Mouse (Mus musculus): ENCODE measurements at regions not wholly inside any gene's neighbourhood (a gene's known extent, or its start where the extent isn't known, plus 50 kb on each side); places are given as distances from the start of the nearest gene placed in this dataset.
"Not testable (repeated sequence)": the region's sequence is repeated elsewhere in the genome, so short reads cannot be mapped to it uniquely, and the experiment has no call there.

DNA sequence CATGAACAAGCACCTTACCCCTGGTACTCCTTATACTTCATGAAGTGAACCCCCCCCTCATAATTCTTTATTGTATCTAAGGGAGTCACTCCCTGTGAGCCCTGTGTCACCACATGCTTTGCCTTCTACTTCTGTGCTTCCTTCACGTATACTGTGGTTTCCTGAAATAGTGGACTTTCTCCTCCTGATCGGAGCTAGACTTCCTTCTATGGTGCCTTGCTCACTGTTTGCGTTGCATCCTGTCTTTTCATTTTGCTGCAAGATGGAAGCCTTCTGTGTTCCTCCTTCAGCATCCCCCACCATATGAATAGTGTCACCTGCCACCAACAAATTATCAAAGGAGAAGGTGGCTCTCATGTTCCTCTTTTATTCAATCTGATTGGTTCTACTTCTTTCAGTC is 391.1 kb downstream of the 1190002N15Rik start:
- 93% methylated on average over 3 of the region's 3 CpGs for WGBS
- no peaks in the 10 kb centered on the region for H3K9me3 ChIP-seq
- no peaks in the 10 kb centered on the region for H3K36me3 ChIP-seq (replicated peaks)
- no peak for DNase-seq (ENCODE audit: low spot score)
- no peak overlapping the region for H3K4me3 ChIP-seq
- H3K27me3 ChIP-seq (replicated peaks; ENCODE audit: low read depth, poor library complexity, severe bottlenecking): no peaks in the 10 kb centered on the region
- no peak overlapping the region for H3K27ac ChIP-seq (replicated peaks)
- H3K4me1 ChIP-seq: no peaks in the 10 kb centered on the region

DNA sequence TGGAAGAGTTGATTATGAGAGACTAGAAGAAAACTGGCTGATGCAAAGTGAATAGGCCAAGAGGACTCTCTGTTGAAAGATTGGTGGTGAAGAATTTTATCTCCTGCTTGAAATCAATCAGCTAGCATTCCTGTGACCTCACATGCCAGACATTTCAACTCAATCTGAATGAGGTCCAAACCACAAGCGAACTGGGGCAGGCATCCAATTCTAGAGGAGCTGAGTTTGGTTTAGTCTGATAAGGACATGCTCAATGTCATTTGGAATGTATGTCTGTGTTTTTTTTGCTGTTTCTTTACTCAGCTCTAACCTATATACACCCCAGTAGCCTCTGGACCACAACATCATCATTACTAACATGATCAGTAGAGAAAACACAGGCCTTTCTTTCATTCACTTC is 401.4 kb downstream of the 1190002N15Rik start:
- Histone ChIP-seq H3K4me3 (no peak overlapping the region), H3K9me3 (no peaks in the 10 kb centered on the region), H3K4me1 (no peaks in the 10 kb centered on the region), H3K27ac (replicated peaks) (no peak overlapping the region), H3K27me3 (replicated peaks; ENCODE audit: low read depth, poor library complexity, severe bottlenecking) (no peaks in the 10 kb centered on the region), H3K36me3 (replicated peaks) (no peaks in the 10 kb centered on the region)
- WGBS: 83% methylated on average over 1 of the region's 1 CpGs
- no peak for DNase-seq (ENCODE audit: low spot score)

DNA sequence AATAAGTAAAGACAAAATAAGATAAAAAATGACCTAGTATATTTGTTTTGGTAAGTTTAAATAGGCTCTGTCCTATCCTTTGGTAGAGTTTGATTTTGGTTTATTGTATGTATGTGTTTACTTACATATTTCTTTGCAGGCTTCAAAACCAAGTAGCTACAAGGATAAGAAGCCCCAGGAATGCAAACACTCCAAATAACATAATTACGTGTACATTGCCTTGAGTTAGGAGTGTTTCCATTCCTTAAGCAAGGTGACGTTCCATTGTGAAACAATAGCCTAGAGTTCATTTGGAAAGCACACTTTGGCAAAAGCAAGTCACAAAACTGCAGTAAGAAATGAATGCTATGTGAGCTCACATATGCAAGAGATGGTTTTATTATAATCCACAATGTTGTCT is 404.2 kb downstream of the 1190002N15Rik start:
- 78% methylated on average over 2 of the region's 2 CpGs for WGBS

DNA sequence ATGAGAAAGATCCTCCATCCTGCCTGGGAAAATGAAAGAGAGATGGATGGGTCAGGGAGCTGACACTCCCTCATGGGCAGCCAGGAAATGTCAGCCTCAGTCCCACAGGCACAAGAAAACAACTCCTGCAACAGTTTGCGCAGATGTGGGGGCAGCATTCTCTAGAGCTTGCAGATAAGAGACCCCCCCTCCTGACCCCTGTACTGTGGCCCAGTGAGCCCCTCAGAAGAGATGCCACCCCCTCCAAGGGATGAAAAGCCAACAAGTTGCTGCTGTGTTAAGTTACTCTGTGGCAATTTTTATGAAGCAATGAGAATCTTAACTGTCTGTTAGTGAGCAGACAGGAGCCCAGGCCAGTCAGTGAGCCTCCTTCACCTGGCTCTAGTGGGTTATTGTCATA is 406.5 kb downstream of the 1190002N15Rik start:
- H3K27me3 ChIP-seq (replicated peaks; ENCODE audit: low read depth, poor library complexity, severe bottlenecking): no peaks in the 10 kb centered on the region
- WGBS: 85% methylated on average over 1 of the region's 1 CpGs
- H3K27ac ChIP-seq (replicated peaks): no peak overlapping the region
- no peak for DNase-seq (ENCODE audit: low spot score)
- H3K36me3 ChIP-seq (replicated peaks): no peaks in the 10 kb centered on the region
- no peaks in the 10 kb centered on the region for H3K9me3 ChIP-seq
- H3K4me3 ChIP-seq: no peak overlapping the region
- no peaks in the 10 kb centered on the region for H3K4me1 ChIP-seq

More for the DNA sequence above, 404.2 kb downstream of the 1190002N15Rik start:
- H3K4me3 ChIP-seq: no peak overlapping the region
- no peaks in the 10 kb centered on the region for H3K36me3 ChIP-seq (replicated peaks)
- DNase-seq (ENCODE audit: low spot score): no peak
- H3K27ac ChIP-seq (replicated peaks): no peak overlapping the region
- no peaks in the 10 kb centered on the region for H3K4me1 ChIP-seq
- no peaks in the 10 kb centered on the region for H3K27me3 ChIP-seq (replicated peaks; ENCODE audit: low read depth, poor library complexity, severe bottlenecking)
- no peaks in the 10 kb centered on the region for H3K9me3 ChIP-seq

DNA sequence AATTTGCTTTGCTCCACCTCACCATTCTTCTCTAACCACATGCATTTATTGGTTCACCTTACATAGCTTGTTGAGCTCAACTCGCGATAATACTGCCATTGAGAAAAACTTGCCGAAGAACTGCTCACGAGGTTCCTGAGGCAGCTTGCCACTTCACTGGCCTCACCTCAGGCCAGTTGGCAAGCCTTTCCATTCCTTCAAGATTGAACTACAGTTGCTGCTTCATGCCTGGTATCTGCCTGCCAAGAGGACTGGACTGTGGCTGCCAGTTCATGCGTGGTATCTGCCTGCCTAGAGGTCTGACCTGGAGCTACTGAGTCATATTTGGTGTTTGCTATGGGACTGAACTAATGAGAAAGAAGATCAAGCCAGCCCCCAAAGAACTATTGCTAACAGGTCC is 420.9 kb downstream of the 1190002N15Rik start:
- DNase-seq (ENCODE audit: low spot score): no peak
- Histone ChIP-seq H3K4me3 (no peak overlapping the region), H3K36me3 (replicated peaks) (no peaks in the 10 kb centered on the region), H3K9me3 (no peaks in the 10 kb centered on the region), H3K27me3 (replicated peaks; ENCODE audit: low read depth, poor library complexity, severe bottlenecking) (no peaks in the 10 kb centered on the region), H3K4me1 (no peaks in the 10 kb centered on the region), H3K27ac (replicated peaks) (no peak overlapping the region)
- 92% methylated on average over 5 of the region's 5 CpGs for WGBS

DNA sequence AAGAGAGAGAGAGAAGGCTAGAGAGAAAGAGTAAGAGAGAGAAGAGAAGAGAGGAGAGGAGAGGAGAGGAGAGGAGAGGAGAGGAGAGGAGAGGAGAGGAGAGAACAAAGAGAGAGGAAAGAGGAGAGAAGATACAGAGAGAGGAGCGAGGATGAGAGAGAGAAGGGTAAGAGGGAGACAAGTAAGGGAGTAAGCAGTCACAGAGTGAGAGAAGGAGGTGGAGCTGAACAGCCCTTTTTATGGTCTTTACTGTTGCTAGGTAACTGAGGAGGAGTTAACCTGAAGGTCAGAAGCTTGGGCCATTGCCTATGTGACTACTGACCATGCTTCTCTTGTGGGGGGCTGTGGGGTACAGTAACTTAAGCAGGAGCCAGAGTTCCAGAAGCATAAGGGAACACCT is 430.2 kb downstream of the 1190002N15Rik start:
- not testable (repeated sequence) for DNase-seq (ENCODE audit: low spot score); H3K4me1 ChIP-seq; H3K9me3 ChIP-seq; H3K27me3 ChIP-seq (replicated peaks; ENCODE audit: low read depth, poor library complexity, severe bottlenecking); H3K36me3 ChIP-seq (replicated peaks); H3K27ac ChIP-seq (replicated peaks); H3K4me3 ChIP-seq
- WGBS: 60% methylated on average over 1 of the region's 1 CpGs

DNA sequence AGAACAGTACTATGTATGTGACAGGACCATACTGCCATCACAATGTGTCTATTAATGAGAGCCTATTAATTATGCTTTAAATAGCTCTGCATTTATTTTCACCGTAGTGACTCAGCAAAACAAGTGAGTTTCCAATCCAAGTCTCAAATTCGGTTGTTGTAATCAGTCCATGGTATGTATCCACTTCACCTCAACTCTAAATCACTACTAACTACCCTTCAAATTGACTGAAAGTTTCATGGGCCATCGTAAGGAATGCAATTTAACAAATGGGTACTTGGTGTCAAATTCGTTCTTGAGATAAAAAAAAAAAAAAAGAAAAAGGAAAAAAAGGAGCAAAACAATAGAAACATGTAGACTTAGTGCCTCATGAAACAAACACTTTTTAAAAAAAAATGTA is 433.2 kb downstream of the 1190002N15Rik start:
- Histone ChIP-seq H3K36me3 (replicated peaks) (no peaks in the 10 kb centered on the region), H3K4me1 (no peaks in the 10 kb centered on the region), H3K27me3 (replicated peaks; ENCODE audit: low read depth, poor library complexity, severe bottlenecking) (no peaks in the 10 kb centered on the region), H3K9me3 (no peaks in the 10 kb centered on the region), H3K27ac (replicated peaks) (no peak overlapping the region), H3K4me3 (no peak overlapping the region)
- DNase-seq (ENCODE audit: low spot score): no peak
- 87% methylated on average over 4 of the region's 4 CpGs for WGBS

DNA sequence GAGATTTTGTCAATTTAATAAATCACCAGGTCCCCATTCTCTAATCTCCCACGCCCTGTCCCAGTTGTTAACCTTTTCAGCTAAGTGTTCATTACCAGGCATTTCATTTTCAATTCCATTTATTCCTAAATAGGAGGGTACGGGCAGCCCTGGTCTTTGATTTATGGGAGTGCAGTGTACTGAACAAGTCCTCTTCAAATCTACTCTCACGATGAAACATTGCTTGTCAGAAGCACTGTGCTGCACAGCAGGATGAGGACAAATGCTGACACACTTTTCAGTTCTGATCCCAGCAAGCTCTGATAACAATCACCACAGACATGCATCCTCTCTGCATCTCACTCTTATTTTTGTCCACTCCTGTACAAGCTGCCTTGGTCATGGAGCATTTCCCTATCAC is 435.9 kb downstream of the 1190002N15Rik start:
- WGBS: 80% methylated on average over 3 of the region's 3 CpGs
- H3K4me1 ChIP-seq: no peaks in the 10 kb centered on the region
- no peaks in the 10 kb centered on the region for H3K9me3 ChIP-seq
- no peaks in the 10 kb centered on the region for H3K36me3 ChIP-seq (replicated peaks)
- no peak for DNase-seq (ENCODE audit: low spot score)
- H3K4me3 ChIP-seq: no peak overlapping the region
- H3K27ac ChIP-seq (replicated peaks): no peak overlapping the region
- no peaks in the 10 kb centered on the region for H3K27me3 ChIP-seq (replicated peaks; ENCODE audit: low read depth, poor library complexity, severe bottlenecking)

DNA sequence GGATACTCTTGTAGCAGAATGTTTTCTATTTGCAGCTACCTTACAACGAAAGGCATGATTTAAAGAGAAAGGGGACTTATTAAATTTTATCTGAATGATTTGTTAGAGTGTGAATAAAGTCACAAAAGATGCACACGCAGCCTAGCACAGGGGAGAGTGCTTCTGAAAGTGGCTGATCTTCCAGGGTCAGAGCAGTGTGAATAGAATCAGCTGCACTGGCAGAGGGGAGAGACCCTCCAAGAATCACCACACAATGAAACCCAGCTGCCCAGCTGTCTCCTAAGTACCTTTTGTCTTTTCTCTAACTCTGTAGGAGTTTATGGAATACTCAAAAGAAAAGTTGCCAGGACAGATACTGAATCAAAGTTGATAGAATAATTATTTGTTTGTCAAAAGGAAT is 443.1 kb downstream of the 1190002N15Rik start:
- no peaks in the 10 kb centered on the region for H3K4me1 ChIP-seq
- no peak for DNase-seq (ENCODE audit: low spot score)
- H3K27ac ChIP-seq (replicated peaks): no peak overlapping the region
- H3K9me3 ChIP-seq: no peaks in the 10 kb centered on the region
- no peaks in the 10 kb centered on the region for H3K36me3 ChIP-seq (replicated peaks)
- no peak overlapping the region for H3K4me3 ChIP-seq
- WGBS: 58% methylated on average over 2 of the region's 2 CpGs
- no peaks in the 10 kb centered on the region for H3K27me3 ChIP-seq (replicated peaks; ENCODE audit: low read depth, poor library complexity, severe bottlenecking)

DNA sequence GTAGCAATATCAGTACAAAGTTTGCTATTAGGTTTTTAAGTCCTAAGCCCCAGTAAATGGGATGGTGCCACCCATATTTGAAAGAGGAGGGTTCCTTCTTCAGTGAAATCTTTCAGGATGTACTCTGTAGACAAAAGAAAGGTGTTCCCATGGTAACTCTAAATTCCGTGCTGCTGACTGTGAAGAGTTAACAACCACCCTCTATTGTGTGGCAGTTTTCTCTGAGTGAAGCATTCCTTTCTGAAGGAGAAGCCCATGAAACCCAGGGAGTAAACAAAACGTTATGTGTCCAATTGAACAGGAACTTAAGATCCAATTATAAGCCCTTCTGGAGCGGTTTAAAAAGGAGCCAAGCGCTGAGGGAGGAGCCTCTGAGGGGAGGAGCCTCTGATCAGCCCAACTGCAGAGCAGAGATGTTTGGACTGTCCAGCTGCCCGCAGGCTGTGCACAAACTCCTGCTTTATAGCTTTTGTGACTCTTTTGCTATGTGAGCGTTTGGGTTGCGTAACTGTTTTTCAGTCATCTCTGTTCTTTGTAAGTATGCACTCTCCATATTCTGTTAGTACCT is 446.1 kb downstream of the 1190002N15Rik start:
- Histone ChIP-seq H3K36me3 (replicated peaks) (no peaks in the 10 kb centered on the region), H3K4me1 (no peaks in the 10 kb centered on the region), H3K27ac (replicated peaks) (no peak overlapping the region), H3K9me3 (no peaks in the 10 kb centered on the region), H3K27me3 (replicated peaks; ENCODE audit: low read depth, poor library complexity, severe bottlenecking) (no peaks in the 10 kb centered on the region), H3K4me3 (no peak overlapping the region)
- DNase-seq (ENCODE audit: low spot score): peak; percentile 19
- 52% methylated on average over 7 of the region's 7 CpGs for WGBS

DNA sequence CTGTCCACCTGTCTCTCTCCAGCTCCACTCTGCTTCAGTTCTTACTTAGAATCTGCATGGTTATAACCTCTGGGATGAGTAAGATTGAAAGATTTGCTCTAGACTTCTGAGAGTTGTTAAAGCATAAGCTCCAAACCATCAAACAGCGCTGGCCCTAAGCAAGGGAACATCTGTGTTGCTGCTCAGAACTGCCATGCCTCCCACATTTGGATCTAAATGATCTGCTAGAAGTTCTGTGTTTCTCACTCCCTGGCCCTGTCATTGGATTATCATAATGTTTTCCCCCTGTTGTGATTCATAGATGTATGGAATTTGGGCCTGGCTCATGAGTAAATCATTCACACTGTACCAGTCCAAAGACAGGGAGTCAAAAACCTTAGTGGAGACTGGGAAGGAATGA is 448.1 kb downstream of the 1190002N15Rik start:
- no peak overlapping the region for H3K4me3 ChIP-seq
- WGBS: 86% methylated on average over 1 of the region's 1 CpGs
- H3K27ac ChIP-seq (replicated peaks): no peak overlapping the region

DNA sequence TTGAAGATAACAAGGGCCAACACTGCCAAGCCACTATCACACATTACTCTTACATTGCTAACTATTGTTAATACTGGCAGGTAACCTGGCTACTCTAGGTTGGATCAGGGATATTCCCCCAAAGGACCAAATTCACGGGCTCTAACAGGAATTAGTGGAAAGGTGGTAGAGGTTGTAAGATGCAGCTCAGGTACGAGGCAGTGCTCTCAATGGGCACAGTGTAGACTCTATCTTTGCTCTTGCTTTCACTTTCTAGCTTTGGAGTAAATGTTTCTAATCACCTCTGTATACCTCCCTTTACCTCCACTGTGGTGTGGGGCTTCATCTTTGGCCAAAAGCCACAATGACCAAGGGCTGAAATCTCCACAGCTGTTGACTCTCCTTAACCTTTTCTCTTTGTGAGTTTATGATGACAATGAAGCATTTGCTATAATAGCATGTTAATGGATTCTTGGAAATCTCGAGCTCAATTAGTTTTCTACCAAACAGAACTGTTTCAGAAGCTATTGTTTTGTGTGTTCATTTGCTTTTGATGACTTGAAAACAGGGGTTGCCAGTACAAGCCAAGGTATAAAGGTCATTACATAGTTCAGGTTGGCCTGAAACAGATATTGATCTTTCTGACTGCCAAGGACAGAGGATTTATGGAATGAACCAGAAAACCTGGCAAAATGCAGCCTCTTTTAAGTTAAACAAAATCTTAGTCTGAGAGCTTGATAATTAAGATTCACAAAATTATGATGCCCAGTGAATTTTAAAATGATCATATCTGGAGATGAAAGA is 454.1 kb downstream of the 1190002N15Rik start:
- Histone ChIP-seq H3K4me1 (no peaks in the 10 kb centered on the region), H3K27ac (replicated peaks) (no peak overlapping the region), H3K9me3 (no peaks in the 10 kb centered on the region), H3K27me3 (replicated peaks; ENCODE audit: low read depth, poor library complexity, severe bottlenecking) (no peaks in the 10 kb centered on the region), H3K36me3 (replicated peaks) (no peaks in the 10 kb centered on the region), H3K4me3 (no peak overlapping the region)
- WGBS: 73% methylated on average over 3 of the region's 3 CpGs
- DNase-seq (ENCODE audit: low spot score): no peak

More for the DNA sequence above, 448.1 kb downstream of the 1190002N15Rik start:
- DNase-seq (ENCODE audit: low spot score): no peak
- H3K36me3 ChIP-seq (replicated peaks): no peaks in the 10 kb centered on the region
- H3K9me3 ChIP-seq: no peaks in the 10 kb centered on the region
- no peaks in the 10 kb centered on the region for H3K4me1 ChIP-seq
- H3K27me3 ChIP-seq (replicated peaks; ENCODE audit: low read depth, poor library complexity, severe bottlenecking): no peaks in the 10 kb centered on the region

DNA sequence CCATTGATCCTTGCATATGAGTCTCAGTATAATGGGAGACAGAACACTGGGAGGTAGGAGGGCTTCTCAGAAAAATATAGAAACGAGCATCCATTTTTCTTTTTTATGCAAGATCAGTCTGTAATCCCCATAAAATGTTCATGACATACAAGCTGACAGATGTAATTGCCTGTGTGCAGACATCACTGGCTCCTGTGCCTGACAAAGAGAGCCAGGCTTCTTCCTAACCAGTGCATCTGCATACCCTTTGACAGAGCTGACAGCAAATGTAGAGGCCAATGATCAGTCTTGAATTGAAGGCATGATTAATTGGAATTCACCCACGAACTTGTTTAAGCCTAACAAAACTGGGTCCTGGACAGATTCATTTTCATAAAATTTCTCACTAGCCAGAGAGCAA is 463.0 kb downstream of the 1190002N15Rik start:
- DNase-seq (ENCODE audit: low spot score): no peak

More for the DNA sequence above, 463.0 kb downstream of the 1190002N15Rik start:
- H3K9me3 ChIP-seq: no peaks in the 10 kb centered on the region
- H3K27ac ChIP-seq (replicated peaks): no peak overlapping the region
- H3K4me3 ChIP-seq: no peak overlapping the region
- WGBS: 71% methylated on average over 2 of the region's 2 CpGs
- no peaks in the 10 kb centered on the region for H3K27me3 ChIP-seq (replicated peaks; ENCODE audit: low read depth, poor library complexity, severe bottlenecking)
- H3K4me1 ChIP-seq: no peaks in the 10 kb centered on the region
- H3K36me3 ChIP-seq (replicated peaks): no peaks in the 10 kb centered on the region
